Mouse (Mus musculus): ENCODE measurements at regions not wholly inside any gene's neighbourhood (a gene's known extent, or its start where the extent isn't known, plus 50 kb on each side); places are given as distances from the start of the nearest gene placed in this dataset.

DNA sequence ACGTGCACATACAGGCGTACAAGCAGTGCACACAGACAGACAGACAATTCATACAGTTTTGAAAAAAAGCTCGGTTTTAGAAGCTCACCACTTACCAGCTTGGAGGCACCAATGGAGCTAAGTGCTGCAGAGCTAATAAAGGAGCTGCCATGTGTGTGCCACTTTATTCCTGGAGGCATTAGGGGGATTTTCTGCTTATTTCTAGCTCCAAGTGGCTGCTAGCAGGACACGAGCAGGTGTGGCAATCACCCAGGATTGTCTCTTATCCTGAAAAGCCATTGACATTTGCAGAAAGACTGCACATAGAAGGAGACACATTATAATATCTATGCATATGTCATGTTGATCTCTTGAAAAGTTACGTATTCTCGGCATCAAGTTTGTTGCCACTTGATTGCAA lies 472.5 kb downstream of the Slc4a3 start:
- 81% methylated on average over 6 of the region's 6 CpGs for WGBS
- H3K27me3 ChIP-seq: no peaks in the 10 kb centered on the region
- H3K4me1 ChIP-seq (replicated peaks): 0 out of 2 replicates have a peak, but pooled peaks cover 9% of the 10 kb centered on the region
- H3K4me3 ChIP-seq (replicated peaks): no peak overlapping the region
- no peaks in the 10 kb centered on the region for H3K36me3 ChIP-seq
- no peak overlapping the region for H3K9ac ChIP-seq (replicated peaks)
- H3K9me3 ChIP-seq: no peaks in the 10 kb centered on the region
- H3K4me2 ChIP-seq: no peak overlapping the region
- ATAC-seq (ENCODE audit: insufficient number of reproducible peaks, insufficient read depth, low FRiP score, low TSS enrichment, low read depth): no peak
- H3K27ac ChIP-seq: no peak overlapping the region

DNA sequence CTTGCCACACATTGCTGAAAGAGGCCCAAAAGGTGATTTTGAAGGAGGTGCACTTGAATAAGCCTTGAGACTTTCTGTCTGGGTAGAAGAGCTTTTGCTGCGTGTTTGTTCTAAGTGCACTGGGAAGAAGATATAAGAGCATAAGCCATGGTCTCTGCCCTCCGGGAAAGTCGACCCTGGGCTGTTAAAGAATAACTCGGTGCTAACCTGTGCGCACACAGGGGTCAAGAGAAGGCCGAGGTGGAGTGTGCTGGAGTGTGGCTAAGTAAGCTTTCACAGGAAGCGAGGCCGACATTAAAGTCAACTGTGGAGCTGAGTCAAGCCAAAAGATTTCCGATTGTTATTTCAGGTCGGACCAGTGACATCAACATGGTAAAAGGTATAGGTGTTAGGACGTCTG lies 473.0 kb downstream of the Slc4a3 start:
- no peak overlapping the region for H3K27ac ChIP-seq
- H3K9ac ChIP-seq (replicated peaks): no peak overlapping the region
- H3K4me2 ChIP-seq: no peak overlapping the region
- peaks cover 11% of the 10 kb centered on the region; the same call in 1 of the 2 replicates for H3K4me1 ChIP-seq (replicated peaks)
- no peak for ATAC-seq (ENCODE audit: insufficient number of reproducible peaks, insufficient read depth, low FRiP score, low TSS enrichment, low read depth)
- H3K4me3 ChIP-seq (replicated peaks): no peak overlapping the region
- 85% methylated on average over 11 of the region's 11 CpGs for WGBS
- H3K36me3 ChIP-seq: no peaks in the 10 kb centered on the region
- no peaks in the 10 kb centered on the region for H3K9me3 ChIP-seq
- H3K27me3 ChIP-seq: no peaks in the 10 kb centered on the region

DNA sequence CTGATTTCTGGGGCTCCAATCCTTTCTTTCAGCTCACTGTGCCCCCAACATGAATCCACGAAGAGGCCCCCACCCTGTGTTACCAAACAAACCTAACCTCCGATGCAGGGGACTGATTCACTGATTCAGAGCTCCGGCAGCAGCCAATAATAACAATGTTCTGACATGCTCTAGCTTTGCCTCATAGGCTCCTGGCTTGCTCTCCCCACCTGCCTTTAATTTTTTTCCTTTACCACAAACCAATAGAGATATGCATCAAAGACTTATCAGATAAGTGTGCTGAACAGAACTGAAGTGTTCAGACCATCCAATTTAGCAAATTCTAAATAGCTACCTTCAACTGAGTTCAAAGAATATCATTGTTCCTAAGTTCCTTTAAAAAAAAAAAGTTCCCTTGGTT lies 478.6 kb downstream of the Slc4a3 start:
- Histone ChIP-seq H3K36me3 (no peaks in the 10 kb centered on the region), H3K9me3 (no peaks in the 10 kb centered on the region), H3K27me3 (no peaks in the 10 kb centered on the region), H3K4me1 (replicated peaks) (peaks cover 23% of the 10 kb centered on the region), H3K9ac (replicated peaks) (no peak overlapping the region), H3K4me2 (no peak overlapping the region), H3K27ac (peak overlapping the region; percentile 59), H3K4me3 (replicated peaks) (no peak overlapping the region)
- no peak for ATAC-seq (ENCODE audit: insufficient number of reproducible peaks, insufficient read depth, low FRiP score, low TSS enrichment, low read depth)
- 52% methylated on average over 3 of the region's 3 CpGs for WGBS

DNA sequence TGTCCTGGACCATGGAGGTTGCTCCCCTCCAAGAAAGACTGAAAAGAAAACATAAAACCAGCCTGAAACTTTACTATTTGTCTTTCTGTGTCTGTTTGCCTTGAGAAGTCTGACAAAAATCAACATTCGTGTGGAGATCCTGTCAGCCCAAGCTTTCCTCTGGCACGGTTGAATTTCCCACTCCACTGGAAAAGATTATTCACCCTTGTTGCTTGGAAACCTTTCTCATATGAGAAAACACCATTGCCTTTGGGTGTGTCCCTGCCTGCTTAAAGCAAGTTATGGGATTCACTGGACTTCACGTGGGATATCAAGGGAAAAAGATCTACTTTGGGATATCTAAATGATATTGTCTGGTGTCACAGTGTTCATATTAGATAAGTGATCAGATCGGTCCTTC lies 479.3 kb downstream of the Slc4a3 start:
- 73% methylated on average over 4 of the region's 4 CpGs for WGBS
- Histone ChIP-seq H3K4me3 (replicated peaks) (no peak overlapping the region), H3K27ac (peak overlapping the region; percentile 36; the same call in 1 of the 2 replicates), H3K4me1 (replicated peaks) (peaks cover 28% of the 10 kb centered on the region), H3K9me3 (no peaks in the 10 kb centered on the region), H3K27me3 (no peaks in the 10 kb centered on the region), H3K36me3 (no peaks in the 10 kb centered on the region), H3K9ac (replicated peaks) (no peak overlapping the region), H3K4me2 (no peak overlapping the region)
- ATAC-seq (ENCODE audit: insufficient number of reproducible peaks, insufficient read depth, low FRiP score, low TSS enrichment, low read depth): no peak

DNA sequence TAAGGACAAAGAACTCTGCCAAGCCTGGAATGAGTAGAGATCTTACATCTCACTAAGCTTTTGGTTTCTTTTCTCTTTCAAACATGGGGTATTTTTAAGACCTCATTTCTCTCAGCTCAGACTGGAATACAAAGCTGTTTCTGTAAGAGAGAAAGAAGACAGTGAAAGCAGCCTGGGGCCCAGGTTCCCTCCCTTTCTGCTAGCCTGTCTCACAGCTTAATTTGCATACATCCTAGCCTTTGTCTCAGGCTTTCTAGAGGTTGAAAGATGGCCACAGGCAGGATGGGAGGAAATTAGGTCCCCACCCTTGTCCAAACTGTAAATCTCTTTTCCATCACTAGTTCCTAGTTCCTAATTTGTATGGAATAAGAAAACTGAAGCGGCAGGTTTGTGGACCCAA lies 483.0 kb downstream of the Slc4a3 start:
- peaks cover 33% of the 10 kb centered on the region for H3K4me1 ChIP-seq (replicated peaks)
- no peak overlapping the region for H3K4me2 ChIP-seq
- no peak for ATAC-seq (ENCODE audit: insufficient number of reproducible peaks, insufficient read depth, low FRiP score, low TSS enrichment, low read depth)
- H3K9me3 ChIP-seq: no peaks in the 10 kb centered on the region
- peak overlapping the region; percentile 17; the same call in 1 of the 2 replicates for H3K27ac ChIP-seq
- no peaks in the 10 kb centered on the region for H3K27me3 ChIP-seq
- no peak overlapping the region for H3K4me3 ChIP-seq (replicated peaks)
- no peaks in the 10 kb centered on the region for H3K36me3 ChIP-seq
- 70% methylated on average over 1 of the region's 1 CpGs for WGBS
- H3K9ac ChIP-seq (replicated peaks): no peak overlapping the region

DNA sequence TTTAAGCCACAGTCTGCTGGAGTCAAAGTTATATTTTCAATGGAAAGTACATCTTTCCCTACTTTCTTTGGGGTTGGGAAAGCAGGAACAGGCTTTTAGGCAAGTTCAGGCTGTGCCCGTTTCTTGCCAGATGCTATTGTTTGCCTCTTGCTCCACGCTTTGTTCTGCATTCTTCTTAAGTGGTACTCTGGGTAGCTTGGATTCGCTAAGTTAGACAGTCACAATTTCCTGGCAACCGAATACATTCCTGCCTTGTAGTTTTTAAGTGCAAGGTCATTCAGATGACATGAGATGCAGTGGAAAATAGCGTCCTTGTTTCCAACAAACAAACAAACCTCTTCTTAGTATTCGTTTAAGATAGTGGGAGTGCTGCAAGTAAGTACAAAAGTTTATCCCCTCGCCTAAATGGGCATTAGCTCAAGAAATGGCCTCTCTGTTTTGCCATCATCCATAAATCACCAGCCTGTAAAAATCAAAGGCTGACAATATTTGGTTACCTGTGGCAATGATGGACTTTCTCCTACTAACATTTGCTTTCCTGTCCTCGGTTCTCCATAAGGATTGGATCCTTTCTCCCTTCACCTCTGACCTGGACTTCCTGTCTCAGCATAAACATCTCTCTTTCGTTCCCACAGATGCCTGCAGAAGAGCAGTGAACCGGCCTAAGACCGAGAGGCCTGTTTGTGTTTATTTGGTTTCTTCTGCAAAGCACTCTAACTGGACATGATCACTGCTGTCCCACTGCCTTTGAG lies 485.3 kb downstream of the Slc4a3 start:
- no peak for ATAC-seq (ENCODE audit: insufficient number of reproducible peaks, insufficient read depth, low FRiP score, low TSS enrichment, low read depth)
- Histone ChIP-seq H3K36me3 (no peaks in the 10 kb centered on the region), H3K27ac (peak overlapping the region; percentile 35; the same call in 1 of the 2 replicates), H3K4me2 (no peak overlapping the region), H3K4me1 (replicated peaks) (peaks cover 27% of the 10 kb centered on the region), H3K27me3 (no peaks in the 10 kb centered on the region), H3K9me3 (no peaks in the 10 kb centered on the region), H3K4me3 (replicated peaks) (no peak overlapping the region), H3K9ac (replicated peaks) (no peak overlapping the region)
- 31% methylated on average over 11 of the region's 11 CpGs for WGBS

DNA sequence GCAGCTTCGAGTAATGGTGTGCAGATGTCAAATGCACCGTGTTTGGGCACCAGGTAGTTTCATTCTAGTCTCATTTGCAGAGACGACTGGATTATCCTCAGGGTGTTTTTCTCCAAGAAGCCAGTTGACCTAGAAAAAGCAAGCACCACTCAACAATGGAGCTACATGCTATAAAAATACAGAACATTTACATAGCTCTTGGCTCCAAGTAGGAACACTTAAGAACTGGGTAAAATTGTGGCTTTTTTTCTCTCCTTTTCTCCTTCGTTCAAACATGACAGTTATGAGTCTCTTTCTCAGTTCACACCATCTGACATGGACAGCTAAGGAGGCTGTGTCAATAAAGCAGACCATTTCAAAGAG lies 485.8 kb downstream of the Slc4a3 start:
- no peak for ATAC-seq (ENCODE audit: insufficient number of reproducible peaks, insufficient read depth, low FRiP score, low TSS enrichment, low read depth)
- Histone ChIP-seq H3K4me2 (no peak overlapping the region), H3K36me3 (no peaks in the 10 kb centered on the region), H3K4me1 (replicated peaks) (peaks cover 27% of the 10 kb centered on the region), H3K9me3 (no peaks in the 10 kb centered on the region), H3K27ac (peak overlapping the region; percentile 35; the same call in 1 of the 2 replicates), H3K4me3 (replicated peaks) (no peak overlapping the region), H3K27me3 (no peaks in the 10 kb centered on the region), H3K9ac (replicated peaks) (no peak overlapping the region)
- WGBS: 13% methylated on average over 4 of the region's 4 CpGs

DNA sequence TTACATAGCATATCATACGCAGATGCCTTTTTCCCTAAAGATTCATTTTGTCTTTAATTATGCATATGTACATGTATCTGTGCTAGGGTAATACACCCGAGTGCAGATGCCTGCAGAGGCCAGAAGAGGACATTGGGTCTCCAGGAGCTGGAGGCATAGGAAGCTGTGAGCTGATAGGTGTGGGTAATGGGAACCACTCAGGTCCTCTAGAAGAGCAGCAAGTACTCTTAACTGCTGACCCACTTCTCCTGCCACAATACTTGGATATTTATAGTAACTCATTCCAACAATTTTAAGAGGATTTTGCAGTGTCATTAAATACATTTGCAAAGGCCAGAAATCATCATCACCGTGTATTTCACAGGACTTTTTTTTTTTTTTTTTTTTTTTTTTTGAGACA lies 486.6 kb downstream of the Slc4a3 start:
- ATAC-seq (ENCODE audit: insufficient number of reproducible peaks, insufficient read depth, low FRiP score, low TSS enrichment, low read depth): no peak
- Histone ChIP-seq H3K9ac (replicated peaks) (no peak overlapping the region), H3K27me3 (no peaks in the 10 kb centered on the region), H3K27ac (no peak overlapping the region), H3K9me3 (no peaks in the 10 kb centered on the region), H3K4me3 (replicated peaks) (no peak overlapping the region), H3K4me1 (replicated peaks) (peaks cover 27% of the 10 kb centered on the region), H3K36me3 (no peaks in the 10 kb centered on the region), H3K4me2 (no peak overlapping the region)
- 82% methylated on average over 3 of the region's 3 CpGs for WGBS

DNA sequence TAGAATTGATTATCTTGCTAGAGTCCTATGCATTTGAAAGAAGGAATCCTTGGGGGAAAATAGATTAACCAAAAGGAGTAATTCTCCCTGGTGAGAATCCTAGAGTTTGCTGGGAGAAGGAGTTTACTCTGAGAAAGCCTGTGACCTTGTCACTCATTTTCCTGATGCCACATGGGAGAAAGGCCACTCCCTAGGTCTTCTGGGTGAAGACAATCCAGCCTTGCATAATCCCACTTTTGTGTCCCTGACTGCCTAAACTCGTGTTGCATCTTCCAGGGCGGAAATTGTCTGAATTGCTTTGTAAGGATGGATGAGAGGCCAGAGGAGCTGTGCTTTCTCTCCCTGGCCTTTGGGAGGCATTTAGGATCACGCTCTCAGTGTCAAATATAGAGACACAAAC lies 490.2 kb downstream of the Slc4a3 start:
- Histone ChIP-seq H3K9ac (replicated peaks) (no peak overlapping the region), H3K9me3 (no peaks in the 10 kb centered on the region), H3K27ac (no peak overlapping the region), H3K4me3 (replicated peaks) (no peak overlapping the region), H3K27me3 (no peaks in the 10 kb centered on the region), H3K4me1 (replicated peaks) (peaks cover 9% of the 10 kb centered on the region), H3K36me3 (no peaks in the 10 kb centered on the region), H3K4me2 (no peak overlapping the region)
- ATAC-seq (ENCODE audit: insufficient number of reproducible peaks, insufficient read depth, low FRiP score, low TSS enrichment, low read depth): no peak
- WGBS: 69% methylated on average over 3 of the region's 3 CpGs

DNA sequence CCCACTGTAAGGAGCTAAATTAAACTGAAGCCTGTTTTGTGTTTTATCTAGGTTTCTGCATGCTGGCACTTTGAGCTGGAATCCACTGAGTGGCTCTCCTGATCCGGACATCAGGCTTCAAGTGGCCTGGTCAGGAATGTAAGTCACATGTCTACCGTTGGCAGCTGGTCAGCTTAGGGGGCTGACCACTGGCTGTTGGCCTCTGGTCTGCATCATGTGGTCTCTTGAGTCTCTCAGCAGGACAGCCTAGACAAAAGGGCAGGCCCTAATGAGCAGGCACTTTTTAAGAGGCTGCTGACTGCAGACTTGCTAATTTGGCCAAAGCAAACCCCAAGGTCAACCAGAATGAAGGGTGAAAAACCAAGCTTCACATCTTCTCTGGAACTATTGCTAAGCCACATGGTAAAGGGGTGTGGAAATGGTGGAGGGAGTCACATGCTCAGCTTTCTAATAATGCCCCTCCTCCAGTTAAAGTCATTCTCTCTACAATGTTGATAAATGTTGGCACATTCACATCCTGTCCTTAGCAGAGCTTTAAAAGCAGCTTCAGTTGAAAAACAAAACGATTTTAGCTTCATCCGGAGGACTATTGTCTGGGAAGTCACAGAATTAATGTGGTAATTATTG lies 493.1 kb downstream of the Slc4a3 start:
- Histone ChIP-seq H3K27me3 (no peaks in the 10 kb centered on the region), H3K9ac (replicated peaks) (no peak overlapping the region), H3K9me3 (no peaks in the 10 kb centered on the region), H3K4me1 (replicated peaks) (no peaks in the 10 kb centered on the region), H3K27ac (no peak overlapping the region), H3K4me3 (replicated peaks) (no peak overlapping the region), H3K4me2 (no peak overlapping the region), H3K36me3 (no peaks in the 10 kb centered on the region)
- WGBS: 46% methylated on average over 4 of the region's 4 CpGs
- ATAC-seq (ENCODE audit: insufficient number of reproducible peaks, insufficient read depth, low FRiP score, low TSS enrichment, low read depth): no peak

DNA sequence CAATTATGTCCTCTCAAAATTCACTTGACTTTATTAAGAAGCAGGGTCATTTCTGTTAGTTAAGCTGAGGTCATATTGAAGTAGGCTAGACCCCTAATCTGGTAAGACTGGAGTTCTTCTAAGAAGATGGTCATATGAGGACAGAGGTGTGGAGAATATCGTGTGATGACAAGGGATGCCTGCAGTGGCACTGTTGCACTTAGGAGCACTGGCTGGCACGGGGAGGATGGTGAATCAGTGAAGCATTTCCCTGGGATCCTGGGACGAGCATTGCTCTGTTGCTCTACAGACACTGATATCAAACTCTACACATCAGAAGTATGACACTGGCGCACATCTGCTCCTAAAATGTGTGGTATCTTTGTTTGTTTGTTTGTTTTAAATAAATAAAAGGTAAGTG lies 493.6 kb downstream of the Slc4a3 start:
- no peak for ATAC-seq (ENCODE audit: insufficient number of reproducible peaks, insufficient read depth, low FRiP score, low TSS enrichment, low read depth)
- 85% methylated on average over 4 of the region's 4 CpGs for WGBS
- H3K9me3 ChIP-seq: no peaks in the 10 kb centered on the region
- H3K4me3 ChIP-seq (replicated peaks): no peak overlapping the region
- no peak overlapping the region for H3K27ac ChIP-seq
- no peaks in the 10 kb centered on the region for H3K27me3 ChIP-seq
- no peak overlapping the region for H3K9ac ChIP-seq (replicated peaks)
- H3K4me2 ChIP-seq: no peak overlapping the region
- H3K36me3 ChIP-seq: no peaks in the 10 kb centered on the region
- no peaks in the 10 kb centered on the region for H3K4me1 ChIP-seq (replicated peaks)

DNA sequence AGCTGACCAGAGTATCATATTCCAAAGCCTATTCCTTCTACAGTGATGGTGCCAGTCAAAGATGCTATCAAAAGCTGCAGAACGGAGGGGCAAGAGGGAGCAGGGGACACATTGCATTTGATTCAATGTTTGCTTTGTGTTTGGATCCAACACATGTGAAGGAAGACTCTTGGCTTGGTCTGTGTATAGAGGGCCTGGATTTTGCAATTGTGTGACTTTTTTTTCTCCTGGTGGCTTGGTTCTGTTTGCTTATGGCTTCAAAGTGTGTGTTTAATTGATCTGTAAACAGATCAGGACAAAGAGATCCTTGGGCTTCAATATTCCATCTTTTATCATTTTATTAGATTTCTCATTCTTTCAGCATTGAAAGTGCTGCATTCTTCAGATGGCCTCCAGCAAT lies 504.2 kb downstream of the Slc4a3 start:
- no peaks in the 10 kb centered on the region for H3K36me3 ChIP-seq
- ATAC-seq (ENCODE audit: insufficient number of reproducible peaks, insufficient read depth, low FRiP score, low TSS enrichment, low read depth): no peak
- H3K4me3 ChIP-seq (replicated peaks): no peak overlapping the region
- H3K9ac ChIP-seq (replicated peaks): no peak overlapping the region
- H3K27me3 ChIP-seq: no peaks in the 10 kb centered on the region
- no peak overlapping the region for H3K4me2 ChIP-seq
- H3K9me3 ChIP-seq: no peaks in the 10 kb centered on the region
- H3K27ac ChIP-seq: peak overlapping the region; percentile 78
- H3K4me1 ChIP-seq (replicated peaks): peaks cover 38% of the 10 kb centered on the region
- WGBS: 55% methylated on average over 1 of the region's 1 CpGs
